Mouse (Mus musculus) telencephalon, adult 2 months (tissue): ENCODE measurements around the gene Serpinb9d.
"Not testable (repeated sequence)": the region's sequence is repeated elsewhere in the genome, so short reads cannot be mapped to it uniquely, and the experiment has no call there.

Experiments used
- DNase-seq: peaks from one replicate; pipeline ENCODE4 v3.0.0-alpha.2; 2011; ENCODE audit warnings: low read depth, low spot score

The Serpinb9d gene

DNA sequence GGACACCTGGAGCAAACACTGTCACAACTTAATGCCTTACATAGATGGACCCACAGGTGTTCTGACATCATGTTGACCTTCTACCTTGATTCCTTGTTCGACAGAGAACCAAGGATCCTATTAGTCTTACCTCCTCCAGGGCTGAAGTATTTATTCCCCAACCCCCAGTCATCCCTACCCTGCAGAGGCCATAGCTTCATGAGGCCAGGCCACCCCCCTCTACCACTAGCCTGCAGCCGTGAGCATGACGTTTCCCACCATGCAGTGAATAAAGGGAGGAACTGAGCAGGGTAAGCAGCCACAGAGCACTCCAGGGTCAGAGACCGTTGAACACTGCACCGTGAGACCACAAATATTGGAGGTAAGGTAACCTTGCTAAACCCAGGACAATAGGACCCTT is at the start of gene Serpinb9d:
Gene Serpinb9d (plus strand): TSS at position 301 of the 400 bp plus-strand sequence.
- no peak for DNase-seq

GRCm38 (mm10) chr13:33159642-33160041 is 33.1 kb upstream of the Serpinb9d start, which contains the start of gene Serpinb9c:
Serpinb9c (minus strand) TSS chr13:33159742.
- DNase-seq = no peak

GRCm38 (mm10) chr13:33190486-33190885 is 2.3 kb upstream of the Serpinb9d start:
- not testable (repeated sequence) for DNase-seq

DNA sequence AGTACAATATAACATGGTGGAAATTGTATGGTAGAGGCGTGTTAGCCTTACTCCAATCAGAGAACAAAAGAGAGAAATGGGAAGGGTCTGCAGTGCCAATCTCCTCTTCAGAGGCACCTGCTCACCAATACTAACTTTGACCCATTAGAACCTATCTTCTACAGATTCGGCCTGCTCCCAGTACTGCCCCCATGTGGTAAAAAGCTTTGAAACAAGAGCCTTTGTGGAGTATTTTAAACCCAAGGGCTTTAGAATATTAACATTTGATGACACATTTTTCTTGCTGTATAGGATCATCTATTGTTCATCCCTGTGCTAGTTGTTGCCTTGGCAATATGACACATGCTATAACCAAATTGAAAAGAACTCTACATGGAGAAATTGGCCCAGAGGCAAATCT is 7.0 kb downstream of the Serpinb9d start:
- no peak for DNase-seq

DNA sequence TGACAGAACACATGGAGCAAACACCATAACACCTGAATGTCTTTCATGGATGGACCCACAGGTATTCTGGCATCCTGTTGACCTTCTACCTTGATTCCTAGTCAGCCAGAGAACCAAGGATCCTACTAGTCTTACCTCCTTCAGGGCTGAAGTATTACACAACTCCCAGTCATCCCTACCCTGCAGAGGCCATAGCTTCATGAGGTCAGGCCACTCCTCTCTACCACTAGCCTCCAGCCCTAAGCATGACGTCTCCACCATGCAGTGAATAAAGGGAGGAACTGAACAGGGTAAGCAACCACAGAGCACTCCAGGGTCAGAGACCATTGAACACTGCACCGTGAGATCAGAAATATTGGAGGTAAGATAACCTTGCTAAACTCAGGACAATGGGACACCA is 56.6 kb downstream of the Serpinb9d start, which contains the start of gene Serpinb9e:
Gene Serpinb9e (plus strand): TSS at position 301 of the 400 bp plus-strand sequence.
- not testable (repeated sequence) for DNase-seq
